Mouse (Mus musculus) hindbrain, embryonic 12.5 days (tissue): Measurements from ENCODE around the gene Rab3a. TPM values are rescaled to one million over a fixed set of nuclear protein-coding genes. Genes with fewer than 3 reads are reported as not detected.

Source experiments
- ATAC-seq: fragments of 200-750 bp; cut with Nextera tagmentation; 2 replicates; pipeline ENCODE4 v1.8.0; 2017; ENCODE audit warnings: moderate TSS enrichment; ENCODE audit not compliant: low FRiP score
- H3K27ac ChIP-seq: fragments of 300-500 bp; sonication (generic); 2 replicates; pipeline ENCODE4 v1.5.1; 2016; ENCODE audit warnings: mild to moderate bottlenecking
- H3K27me3 ChIP-seq: fragments of 300-500 bp; sonication (generic); 2 replicates; pipeline ENCODE4 v1.6.1; 2016; ENCODE audit warnings: mild to moderate bottlenecking
- H3K36me3 ChIP-seq: fragments of 300-500 bp; sonication (generic); 2 replicates; pipeline ENCODE4 v1.6.1; 2016; ENCODE audit warnings: mild to moderate bottlenecking
- H3K4me1 ChIP-seq: fragments of 300-500 bp; sonication (generic); 2 replicates; pipeline ENCODE4 v1.6.1; 2016
- H3K4me2 ChIP-seq: fragments of 300-500 bp; sonication (generic); replicated peaks from 2 replicates; pipeline ENCODE4 v1.6.1; 2016; ENCODE audit warnings: mild to moderate bottlenecking
- H3K4me3 ChIP-seq: fragments of 300-500 bp; sonication (generic); 2 replicates; pipeline ENCODE4 v1.5.1; 2016; ENCODE audit warnings: mild to moderate bottlenecking
- H3K9ac ChIP-seq: fragments of 300-500 bp; sonication (generic); 2 replicates; pipeline ENCODE4 v1.6.1; 2016; ENCODE audit warnings: mild to moderate bottlenecking, moderate library complexity
- H3K9me3 ChIP-seq: fragments of 300-500 bp; sonication (generic); replicated peaks from 2 replicates; pipeline ENCODE4 v1.6.1; 2016; ENCODE audit warnings: mild to moderate bottlenecking
- WGBS: fragments of 180-500 bp; shearing (Covaris S2); methylation state at CpG from one replicate; pipeline ENCODE4 v1.1.7; 2016; 5-methylcytosine and 5-hydroxymethylcytosine counted together
- polyA plus RNA-seq: library from polyadenylated mRNA; unstranded; fragments of >200 nt; fragmentation: Nextera tagmentation; extraction: Ambion mirVana; gene quantifications from 2 replicates; pipeline ENCODE4 v1.2.1, GENCODE M21; 2016

The Rab3a gene
- polyA plus RNA-seq, 1 experiment from 2014 or later, result 126 TPM

- H3K4me1 ChIP-seq, result peaks cover 46% of the 10 kb centered on the region
- peak overlapping the region; percentile 84 for H3K9ac ChIP-seq
- peak overlapping the region; percentile 92 for H3K4me2 ChIP-seq
- H3K4me3 ChIP-seq, result peak overlapping the region; percentile 70
- no peaks in the 10 kb centered on the region for H3K9me3 ChIP-seq
- H3K27ac ChIP-seq, result peak overlapping the region; percentile 89
- 17% methylated on average over 50 of the region's 50 CpGs for WGBS
- ATAC-seq, result peak; percentile 64
- H3K27me3 ChIP-seq, result no peaks in the 10 kb centered on the region
- peaks cover 24% of the 10 kb centered on the region for H3K36me3 ChIP-seq
These were observed 587 bp downstream of the Rab3a start for GRCm38 (mm10) chr8:70754871-70755660.

GRCm38 (mm10) chr8:70755661-70756475 is 1.4 kb downstream of the Rab3a start:
- H3K4me2 ChIP-seq, result peak overlapping the region; percentile 92

GRCm38 (mm10) chr8:70756476-70757040 is 2.1 kb downstream of the Rab3a start:
- H3K27me3 ChIP-seq, result no peaks in the 10 kb centered on the region
- H3K4me1 ChIP-seq, result peaks cover 54% of the 10 kb centered on the region
- no peak overlapping the region for H3K27ac ChIP-seq
- no peak overlapping the region for H3K4me2 ChIP-seq
- no peak overlapping the region for H3K4me3 ChIP-seq
- no peak for ATAC-seq
- H3K36me3 ChIP-seq, result peaks cover 24% of the 10 kb centered on the region
- 89% methylated on average over 6 of the region's 6 CpGs for WGBS
- 0 out of 2 replicates have a peak overlapping the region, but pooled peaks have one; percentile 84 for H3K9ac ChIP-seq
- no peaks in the 10 kb centered on the region for H3K9me3 ChIP-seq

More at GRCm38 (mm10) chr8:70755661-70756475, 1.4 kb downstream of the Rab3a start:
- H3K27me3 ChIP-seq, result no peaks in the 10 kb centered on the region
- no peaks in the 10 kb centered on the region for H3K9me3 ChIP-seq
- H3K27ac ChIP-seq, result no peak overlapping the region
- H3K36me3 ChIP-seq, result peaks cover 24% of the 10 kb centered on the region
- H3K4me3 ChIP-seq, result peak overlapping the region; percentile 70
- peaks cover 50% of the 10 kb centered on the region for H3K4me1 ChIP-seq
- no peak for ATAC-seq
- 83% methylated on average over 24 of the region's 24 CpGs for WGBS
- peak overlapping the region; percentile 84 for H3K9ac ChIP-seq

- 0 out of 2 replicates have a peak overlapping the region, but pooled peaks have one; percentile 38 for H3K9ac ChIP-seq
- no peaks in the 10 kb centered on the region for H3K27me3 ChIP-seq
- no peak overlapping the region for H3K4me3 ChIP-seq
- no peak overlapping the region for H3K4me2 ChIP-seq
- WGBS, result 64% methylated on average over 22 of the region's 22 CpGs
- peaks cover 55% of the 10 kb centered on the region for H3K4me1 ChIP-seq
- H3K9me3 ChIP-seq, result no peaks in the 10 kb centered on the region
- peak overlapping the region; percentile 24; the same call in 1 of the 2 replicates for H3K27ac ChIP-seq
- ATAC-seq, result no peak
- H3K36me3 ChIP-seq, result peaks cover 24% of the 10 kb centered on the region
These were observed 3.2 kb downstream of the Rab3a start for GRCm38 (mm10) chr8:70757523-70758307.

- Histone ChIP-seq H3K9ac (no peak overlapping the region), H3K4me1 (peaks cover 51% of the 10 kb centered on the region), H3K27me3 (no peaks in the 10 kb centered on the region), H3K9me3 (no peaks in the 10 kb centered on the region), H3K36me3 (peaks cover 24% of the 10 kb centered on the region), H3K4me2 (no peak overlapping the region), H3K4me3 (no peak overlapping the region), H3K27ac (peak overlapping the region; percentile 24; the same call in 1 of the 2 replicates)
- WGBS, result 75% methylated on average over 7 of the region's 7 CpGs
- ATAC-seq, result no peak
These were observed 3.8 kb downstream of the Rab3a start for GRCm38 (mm10) chr8:70758308-70758615.

- Histone ChIP-seq H3K27me3 (no peaks in the 10 kb centered on the region), H3K27ac (peak overlapping the region; percentile 23; the same call in 1 of the 2 replicates), H3K4me2 (no peak overlapping the region), H3K4me1 (peaks cover 51% of the 10 kb centered on the region), H3K36me3 (peaks cover 27% of the 10 kb centered on the region), H3K9me3 (no peaks in the 10 kb centered on the region), H3K9ac (0 out of 2 replicates have a peak overlapping the region, but pooled peaks have one; percentile 18), H3K4me3 (no peak overlapping the region)
- no peak for ATAC-seq
- 71% methylated on average over 19 of the region's 19 CpGs for WGBS
These were observed 4.4 kb downstream of the Rab3a start for GRCm38 (mm10) chr8:70758616-70759561.

GRCm38 (mm10) chr8:70760350-70760749 is 5.9 kb downstream of the Rab3a start:
- peak; percentile 24 for ATAC-seq
- H3K4me1 ChIP-seq, result peaks cover 45% of the 10 kb centered on the region
- H3K27me3 ChIP-seq, result 0 out of 2 replicates have a peak, but pooled peaks cover 5% of the 10 kb centered on the region
- 2% methylated on average over 21 of the region's 22 CpGs for WGBS
- peak overlapping the region; percentile 82 for H3K27ac ChIP-seq
- peak overlapping the region; percentile 77 for H3K9ac ChIP-seq
- peak overlapping the region; percentile 96 for H3K4me2 ChIP-seq
- no peaks in the 10 kb centered on the region for H3K9me3 ChIP-seq
- H3K4me3 ChIP-seq, result peak overlapping the region; percentile 63
- peaks cover 27% of the 10 kb centered on the region for H3K36me3 ChIP-seq

GRCm38 (mm10) chr8:70760775-70761406 is 6.4 kb downstream of the Rab3a start, which contains the start of gene Mpv17l2:
Gene Mpv17l2, minus strand, starts transcription at chr8:70760946.
- Histone ChIP-seq H3K9ac (peak within 1 kb of the TSS; percentile 77), H3K27me3 (0 out of 2 replicates have a peak, but pooled peaks cover 8% of the 10 kb centered on the region), H3K4me1 (peaks cover 45% of the 10 kb centered on the region), H3K4me2 (peak within 1 kb of the TSS; percentile 96), H3K4me3 (peak within 1 kb of the TSS; percentile 63), H3K36me3 (peaks cover 27% of the 10 kb centered on the region), H3K27ac (peak within 1 kb of the TSS; percentile 82), H3K9me3 (no peaks in the 10 kb centered on the region)
- under 1% methylated on average over 54 of the region's 55 CpGs for WGBS
- ATAC-seq, result peak; percentile 96

- no peak overlapping the region for H3K9ac ChIP-seq
- peaks cover 17% of the 10 kb centered on the region; the same call in 1 of the 2 replicates for H3K27me3 ChIP-seq
- H3K27ac ChIP-seq, result no peak overlapping the region
- H3K4me2 ChIP-seq, result no peak overlapping the region
- no peak overlapping the region for H3K4me3 ChIP-seq
- no peaks in the 10 kb centered on the region for H3K9me3 ChIP-seq
- ATAC-seq, result no peak
- peaks cover 17% of the 10 kb centered on the region for H3K36me3 ChIP-seq
- 83% methylated on average over 1 of the region's 1 CpGs for WGBS
- H3K4me1 ChIP-seq, result peaks cover 51% of the 10 kb centered on the region
These were observed 7.6 kb downstream of the Rab3a start for GRCm38 (mm10) chr8:70762118-70762517.

- WGBS, result 4% methylated on average over 3 of the region's 3 CpGs
- peaks cover 42% of the 10 kb centered on the region for H3K4me1 ChIP-seq
- peaks cover 24% of the 10 kb centered on the region; the same call in 1 of the 2 replicates for H3K27me3 ChIP-seq
- no peak overlapping the region for H3K4me3 ChIP-seq
- no peak for ATAC-seq
- H3K27ac ChIP-seq, result no peak overlapping the region
- no peak overlapping the region for H3K9ac ChIP-seq
- H3K4me2 ChIP-seq, result no peak overlapping the region
- peaks cover 19% of the 10 kb centered on the region for H3K36me3 ChIP-seq
- no peaks in the 10 kb centered on the region for H3K9me3 ChIP-seq
These were observed 8.9 kb downstream of the Rab3a start for GRCm38 (mm10) chr8:70763354-70763753.
